Mouse (Mus musculus) lung, adult 2 months (tissue): ENCODE measurements around the gene Taf1b. TPM values are rescaled to one million over a fixed set of nuclear protein-coding genes. Genes with fewer than 3 reads are reported as not detected.

Experiments used
- DNase-seq: peaks from one replicate; pipeline ENCODE4 v3.0.0; 2022
- H3K4me1 ChIP-seq: fragments of 200-500 bp; 2 replicates; pipeline ENCODE4 v1.6.1; 2011; ENCODE audit warnings: low read length; ENCODE audit not compliant: control insufficient read depth, insufficient read depth
- H3K4me3 ChIP-seq: fragments of 200-500 bp; replicated peaks from 2 replicates; pipeline ENCODE3; 2011; ENCODE audit warnings: low read depth, mild to moderate bottlenecking, control low read depth, low read length; ENCODE audit errors: extremely low read depth
- CTCF ChIP-seq: fragments of 200-500 bp; IDR thresholded peaks from 2 replicates; pipeline ENCODE4 v1.5.1; 2011; ENCODE audit warnings: mild to moderate bottlenecking, low read length, control low read depth; ENCODE audit not compliant: insufficient read depth
- POLR2A ChIP-seq: fragments of 200-500 bp; IDR thresholded peaks from 2 replicates; pipeline ENCODE4 v1.6.1; 2011; ENCODE audit warnings: low read depth, mild to moderate bottlenecking, control low read depth, low read length, borderline replicate concordance; ENCODE audit errors: extremely low read depth
- WGBS: fragments of 180-500 bp; shearing (Covaris S2); methylation state at CpG from one replicate; pipeline ENCODE4 v1.1.7; 2018; 5-methylcytosine and 5-hydroxymethylcytosine counted together
- polyA plus RNA-seq: library from polyadenylated mRNA; depleted of rRNA; stranded (reverse); fragments of >200 nt; gene quantifications from 2 replicates; pipeline ENCODE4 v1.2.3, GENCODE M21; 2012

Gene Taf1b
- polyA plus RNA-seq, 1 experiment = 10.0 TPM

- WGBS = 5% methylated on average over 48 of the region's 48 CpGs
- peak; percentile 43 for DNase-seq
- TF ChIP-seq POLR2A (0 out of 2 replicates have a peak, but pooled peaks have one; percentile 11), CTCF (no peak)
- H3K4me3 ChIP-seq = peak overlapping the region; percentile 72
- H3K4me1 ChIP-seq = peaks cover 3% of the 10 kb centered on the region
These were observed 74.5 kb downstream of the Taf1b start for GRCm38 (mm10) chr12:24572421-24573274.

GRCm38 (mm10) chr12:24573275-24573580 lies 75.1 kb downstream of the Taf1b start:
- H3K4me3 ChIP-seq = no peak overlapping the region
- DNase-seq = no peak
- TF ChIP-seq CTCF (no peak), POLR2A (no peak)
- peaks cover 3% of the 10 kb centered on the region for H3K4me1 ChIP-seq
- WGBS = 47% methylated on average over 3 of the region's 3 CpGs

GRCm38 (mm10) chr12:24574870-24575269 lies 76.7 kb downstream of the Taf1b start:
- Histone ChIP-seq H3K4me1 (peaks cover 3% of the 10 kb centered on the region), H3K4me3 (no peak overlapping the region)
- DNase-seq = no peak
- TF ChIP-seq CTCF (no peak), POLR2A (no peak)
- WGBS = 41% methylated on average over 7 of the region's 7 CpGs

- no peak for DNase-seq
- 73% methylated on average over 1 of the region's 1 CpGs for WGBS
- Histone ChIP-seq H3K4me3 (no peak overlapping the region), H3K4me1 (no peaks in the 10 kb centered on the region)
- no peak for TF ChIP-seq CTCF
- no peak for TF ChIP-seq POLR2A
These were observed 82.3 kb downstream of the Taf1b start for GRCm38 (mm10) chr12:24580452-24580851.

GRCm38 (mm10) chr12:24580996-24581683 lies 83.0 kb downstream of the Taf1b start:
- WGBS = 72% methylated on average over 14 of the region's 14 CpGs
- Histone ChIP-seq H3K4me1 (no peaks in the 10 kb centered on the region), H3K4me3 (no peak overlapping the region)
- DNase-seq = no peak
- TF ChIP-seq CTCF (no peak), POLR2A (no peak)

GRCm38 (mm10) chr12:24583653-24584052 lies 85.5 kb downstream of the Taf1b start:
- TF ChIP-seq POLR2A (no peak), CTCF (no peak)
- H3K4me3 ChIP-seq = no peak overlapping the region
- DNase-seq = no peak
- H3K4me1 ChIP-seq = no peaks in the 10 kb centered on the region
- 83% methylated on average over 3 of the region's 3 CpGs for WGBS

- H3K4me1 ChIP-seq = no peaks in the 10 kb centered on the region
- TF ChIP-seq POLR2A = no peak
- TF ChIP-seq CTCF = no peak
- WGBS = 77% methylated on average over 8 of the region's 8 CpGs
- DNase-seq = no peak
- H3K4me3 ChIP-seq = no peak overlapping the region
These were observed 86.7 kb downstream of the Taf1b start for GRCm38 (mm10) chr12:24584835-24585234.

GRCm38 (mm10) chr12:24586193-24586592 lies 88.0 kb downstream of the Taf1b start:
- no peak for TF ChIP-seq CTCF
- no peak for TF ChIP-seq POLR2A
- DNase-seq = no peak
- Histone ChIP-seq H3K4me3 (no peak overlapping the region), H3K4me1 (no peaks in the 10 kb centered on the region)
- WGBS = 75% methylated on average over 7 of the region's 7 CpGs

- Histone ChIP-seq H3K4me3 (no peak overlapping the region), H3K4me1 (peaks cover 6% of the 10 kb centered on the region; the same call in 1 of the 2 replicates)
- TF ChIP-seq CTCF (no peak), POLR2A (no peak)
- 85% methylated on average over 7 of the region's 7 CpGs for WGBS
- DNase-seq = no peak
These were observed 92.2 kb downstream of the Taf1b start for GRCm38 (mm10) chr12:24590371-24590770.

GRCm38 (mm10) chr12:24592055-24592454 lies 93.9 kb downstream of the Taf1b start:
- Histone ChIP-seq H3K4me1 (peaks cover 6% of the 10 kb centered on the region; the same call in 1 of the 2 replicates), H3K4me3 (no peak overlapping the region)
- 74% methylated on average over 9 of the region's 9 CpGs for WGBS
- TF ChIP-seq CTCF (no peak), POLR2A (no peak)
- no peak for DNase-seq
